ENCODE assay signal across 15 mouse cellular contexts in genomic region chr10:32052045-32052444, GRCm38 (mm10).
"Had no signal": no experiment of that assay in that cellular context is flagged by ENCODE, and none has a peak within 500 bp of the region (broad histone marks: within the 10 kb centered on the region; RNA-seq: fewer than 3 reads in every experiment).

No protein-coding gene starts in this region.

- ATAC-seq: liver, postnatal 0 days; midbrain, embryonic 15.5 days had no signal

- DNase-seq: kidney, postnatal 25 days; liver; liver, embryonic 13.5 days; liver, postnatal 0 days; lung, postnatal 14 days; thymus, adult 2 months; thymus, postnatal 25 days had no signal

- H3K4me2 ChIP-seq: limb, embryonic 12.5 days; liver, embryonic 13.5 days; lung, embryonic 15.5 days; midbrain, embryonic 11.5 days; midbrain, embryonic 15.5 days; neural tube, embryonic 12.5 days; stomach, embryonic 15.5 days had no signal

- H3K4me1 ChIP-seq: limb, embryonic 12.5 days; liver, embryonic 13.5 days; lung, embryonic 15.5 days; megakaryocyte, embryonic 14.5 days; midbrain, embryonic 15.5 days; neural tube, embryonic 12.5 days; stomach, embryonic 15.5 days had no signal

- H3K9me3 ChIP-seq: limb, embryonic 12.5 days; liver, embryonic 13.5 days; lung, embryonic 15.5 days; megakaryocyte, embryonic 14.5 days; midbrain, embryonic 15.5 days; neural tube, embryonic 12.5 days; stomach, embryonic 15.5 days had no signal

- H3K9ac ChIP-seq: limb, embryonic 12.5 days; liver, embryonic 13.5 days; liver, postnatal 0 days; lung, embryonic 15.5 days; midbrain, embryonic 15.5 days; neural tube, embryonic 12.5 days; stomach, embryonic 15.5 days had no signal

- H3K27me3 ChIP-seq: limb, embryonic 12.5 days; liver, embryonic 13.5 days; lung, embryonic 15.5 days; megakaryocyte, embryonic 14.5 days; midbrain, embryonic 15.5 days; neural tube, embryonic 12.5 days; stomach, embryonic 15.5 days had no signal

- H3K4me3 ChIP-seq: limb, embryonic 12.5 days; liver, embryonic 13.5 days; lung, embryonic 15.5 days; megakaryocyte, embryonic 14.5 days; midbrain, embryonic 15.5 days; neural tube, embryonic 12.5 days; stomach, embryonic 15.5 days had no signal

- H3K27ac ChIP-seq: limb, embryonic 12.5 days; liver, embryonic 13.5 days; lung, embryonic 15.5 days; macrophage; midbrain, embryonic 15.5 days; neural tube, embryonic 12.5 days; stomach, embryonic 15.5 days had no signal

- H3K36me3 ChIP-seq: limb, embryonic 12.5 days; liver, embryonic 13.5 days; lung, embryonic 15.5 days; midbrain, embryonic 15.5 days; neural tube, embryonic 12.5 days; stomach, embryonic 15.5 days had no signal
